Mouse (Mus musculus): ENCODE data around the gene Hint2.

The Hint2 gene

DNA sequence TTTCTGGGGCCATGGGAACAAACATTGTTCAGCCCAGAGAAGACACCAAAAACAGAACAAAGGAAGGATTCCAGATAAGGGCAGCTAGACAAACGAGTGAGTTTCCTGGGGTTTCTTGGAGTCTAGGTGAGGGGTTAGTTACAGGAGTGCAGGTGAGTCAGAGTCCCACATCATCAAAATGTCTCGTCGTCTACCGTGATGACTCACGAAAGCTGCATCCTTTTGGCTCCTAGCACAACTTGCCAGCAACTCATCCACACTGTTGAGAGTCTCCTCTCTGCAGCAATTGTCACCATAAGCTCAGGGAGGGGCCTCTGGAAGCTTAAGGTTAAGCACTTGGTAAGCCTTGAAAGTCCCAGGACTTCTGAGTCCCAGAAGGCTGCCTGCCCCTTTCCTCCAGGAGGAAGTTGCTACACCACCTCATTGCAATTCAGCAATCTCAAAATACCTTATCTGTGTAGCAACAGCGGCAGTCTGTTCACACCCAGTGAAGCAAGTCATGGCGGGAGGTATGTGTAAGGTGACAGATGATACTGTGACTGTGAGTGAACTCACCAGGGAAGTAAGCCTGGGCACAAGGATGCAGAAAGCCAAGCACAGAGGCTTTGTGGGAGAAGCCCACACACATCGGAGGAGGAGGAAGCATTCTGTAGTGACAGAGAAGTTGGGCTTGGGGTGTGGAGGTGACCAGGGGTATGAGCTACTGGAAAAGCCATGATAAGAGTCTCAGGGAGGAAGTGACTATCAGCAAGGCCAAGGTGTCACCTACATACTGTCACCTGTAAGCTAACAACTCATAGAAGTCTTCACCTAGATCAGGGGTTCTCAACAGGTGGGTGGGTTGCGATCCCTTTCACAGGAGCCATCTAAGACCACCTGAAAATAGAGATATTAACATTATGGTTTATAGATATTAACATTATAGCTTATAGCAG is 51.2 kb downstream of the Hint2 start:
- DNase-seq (ENCODE audit: low spot score in 2 of 2) = no peak
